Mouse (Mus musculus) limb, embryonic 11.5 days (tissue): ENCODE results near the gene Hexim1. TPM values are rescaled to one million over a fixed set of nuclear protein-coding genes. Genes with fewer than 3 reads are reported as not detected.

ENCODE experiments used
- ATAC-seq: fragments of 200-750 bp; cut with Nextera tagmentation; 2 replicates; pipeline ENCODE4 v1.8.0; 2017; ENCODE audit warnings: low read depth; ENCODE audit not compliant: insufficient number of reproducible peaks, low FRiP score, low TSS enrichment
- DNase-seq: peaks from one replicate; pipeline ENCODE4 v3.0.0-alpha.2; 2015; ENCODE audit warnings: low spot score
- H3K27ac ChIP-seq: fragments of 300-500 bp; sonication (generic); replicated peaks from 2 replicates; pipeline ENCODE4 v1.5.1; 2014; ENCODE audit warnings: low read depth, mild to moderate bottlenecking, low read length
- H3K27me3 ChIP-seq: fragments of 300-500 bp; sonication (generic); 2 replicates; pipeline ENCODE4 v1.6.1; 2014; ENCODE audit warnings: mild to moderate bottlenecking, low read length, mixed read lengths; ENCODE audit not compliant: control insufficient read depth, insufficient read depth
- H3K36me3 ChIP-seq: fragments of 300-500 bp; sonication (generic); 2 replicates; pipeline ENCODE4 v1.6.1; 2014; ENCODE audit warnings: mild to moderate bottlenecking, low read length, moderate library complexity, mixed read lengths; ENCODE audit not compliant: control insufficient read depth, insufficient read depth
- H3K4me1 ChIP-seq: fragments of 300-500 bp; sonication (generic); 2 replicates; pipeline ENCODE4 v1.6.1; 2014; ENCODE audit warnings: low read length, mixed read lengths; ENCODE audit not compliant: control insufficient read depth, insufficient read depth
- H3K4me2 ChIP-seq: fragments of 300-500 bp; sonication (generic); 2 replicates; pipeline ENCODE4 v1.6.1; 2014; ENCODE audit warnings: low read depth, mild to moderate bottlenecking, moderate library complexity; ENCODE audit not compliant: severe bottlenecking
- H3K4me3 ChIP-seq: fragments of 300-500 bp; sonication (generic); 2 replicates; pipeline ENCODE4 v1.5.1; 2014; ENCODE audit warnings: low read depth, low read length
- H3K9ac ChIP-seq: fragments of 300-500 bp; sonication (generic); 2 replicates; pipeline ENCODE4 v1.6.1; 2014; ENCODE audit warnings: mild to moderate bottlenecking, low read length
- H3K9me3 ChIP-seq: fragments of 300-500 bp; sonication (generic); 2 replicates; pipeline ENCODE4 v1.6.1; 2016; ENCODE audit warnings: low read length; ENCODE audit not compliant: control insufficient read depth
- WGBS: fragments of 180-500 bp; shearing (Covaris S2); extraction: QIAGEN DNeasy Blood & Tissue Kit; methylation state at CpG from one replicate; pipeline ENCODE4 v1.1.7; 2014; 5-methylcytosine and 5-hydroxymethylcytosine counted together
- polyA plus RNA-seq: library from polyadenylated mRNA; unstranded; fragments of >200 nt; fragmentation: Nextera tagmentation; extraction: Ambion mirVana; gene quantifications from 2 replicates; pipeline ENCODE4 v1.2.1, GENCODE M21; 2014

Hexim1 gene
- 5.2 and 5.6 TPM in 2 replicates for polyA plus RNA-seq

GRCm38 (mm10) chr11:103116008-103116818 lies at the start of gene Hexim1:
Hexim1 (plus strand) TSS chr11:103116231.
- Histone ChIP-seq H3K9ac (peak within 1 kb of the TSS; percentile 92), H3K27ac (peak within 1 kb of the TSS; percentile 75), H3K36me3 (no peaks in the 10 kb centered on the region), H3K4me1 (peaks cover 20% of the 10 kb centered on the region), H3K4me3 (peak within 1 kb of the TSS; percentile 65), H3K27me3 (peaks cover 4% of the 10 kb centered on the region; the same call in 1 of the 2 replicates), H3K4me2 (peak within 1 kb of the TSS; percentile 79), H3K9me3 (no peaks in the 10 kb centered on the region)
- WGBS, result under 1% methylated on average over 53 of the region's 53 CpGs
- peak; percentile 91 for ATAC-seq
- DNase-seq, result peak; percentile 100

DNA sequence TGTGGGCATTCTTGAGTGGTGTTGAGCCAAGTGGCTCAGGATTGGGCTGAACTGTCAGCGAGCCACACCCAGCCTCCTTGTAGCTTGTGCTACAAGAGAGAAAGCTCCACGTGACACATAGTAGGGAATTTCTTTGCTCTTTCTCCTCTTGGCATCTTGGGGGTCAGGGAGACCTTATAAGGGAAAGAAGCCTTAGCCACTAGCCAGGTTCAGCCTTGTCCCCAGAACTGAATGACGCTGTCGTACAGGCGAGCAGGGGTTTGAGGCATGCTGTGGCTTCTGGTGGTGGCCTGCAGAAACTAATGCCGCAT lies 49.0 kb upstream of the Hexim1 start:
- no peaks in the 10 kb centered on the region for H3K9me3 ChIP-seq
- 93% methylated on average over 6 of the region's 6 CpGs for WGBS
- H3K4me2 ChIP-seq, result no peak overlapping the region
- ATAC-seq (no peak), DNase-seq (no peak)
- no peaks in the 10 kb centered on the region for H3K4me1 ChIP-seq
- no peak overlapping the region for H3K9ac ChIP-seq
- peaks cover 34% of the 10 kb centered on the region for H3K36me3 ChIP-seq
- H3K27ac ChIP-seq, result no peak overlapping the region
- H3K4me3 ChIP-seq, result no peak overlapping the region
- no peaks in the 10 kb centered on the region for H3K27me3 ChIP-seq

DNA sequence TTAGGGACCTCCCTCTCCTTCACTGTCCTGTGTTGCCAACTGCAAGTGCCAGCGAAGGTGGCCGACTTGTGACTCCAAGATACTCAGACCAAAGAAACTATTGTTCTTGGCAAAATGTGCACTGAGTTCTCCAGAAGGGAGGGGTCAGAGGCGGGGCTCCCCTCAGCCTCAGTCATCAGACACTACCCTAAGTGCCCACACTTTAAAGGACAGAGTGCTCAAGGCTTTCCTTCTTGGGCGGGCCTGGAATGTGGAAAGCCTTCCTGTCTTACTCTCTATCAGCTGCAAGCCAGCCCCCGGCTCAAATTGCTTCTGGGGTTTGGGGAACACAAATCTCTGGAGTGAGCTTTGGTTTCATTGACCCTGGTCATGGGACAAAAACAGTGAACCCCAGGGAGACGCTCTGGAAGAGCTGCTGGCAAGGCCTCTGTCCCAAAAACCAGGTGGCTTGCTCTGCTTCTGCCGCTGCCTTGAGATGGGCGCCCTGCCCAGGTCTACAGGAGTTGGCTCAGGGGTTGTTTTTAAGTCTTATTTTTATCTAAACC lies 48.5 kb upstream of the Hexim1 start:
- ATAC-seq (no peak), DNase-seq (no peak)
- no peaks in the 10 kb centered on the region for H3K27me3 ChIP-seq
- no peak overlapping the region for H3K4me2 ChIP-seq
- H3K4me1 ChIP-seq, result no peaks in the 10 kb centered on the region
- no peak overlapping the region for H3K27ac ChIP-seq
- no peak overlapping the region for H3K9ac ChIP-seq
- H3K4me3 ChIP-seq, result no peak overlapping the region
- H3K36me3 ChIP-seq, result peaks cover 34% of the 10 kb centered on the region
- no peaks in the 10 kb centered on the region for H3K9me3 ChIP-seq
- WGBS, result 85% methylated on average over 8 of the region's 8 CpGs

DNA sequence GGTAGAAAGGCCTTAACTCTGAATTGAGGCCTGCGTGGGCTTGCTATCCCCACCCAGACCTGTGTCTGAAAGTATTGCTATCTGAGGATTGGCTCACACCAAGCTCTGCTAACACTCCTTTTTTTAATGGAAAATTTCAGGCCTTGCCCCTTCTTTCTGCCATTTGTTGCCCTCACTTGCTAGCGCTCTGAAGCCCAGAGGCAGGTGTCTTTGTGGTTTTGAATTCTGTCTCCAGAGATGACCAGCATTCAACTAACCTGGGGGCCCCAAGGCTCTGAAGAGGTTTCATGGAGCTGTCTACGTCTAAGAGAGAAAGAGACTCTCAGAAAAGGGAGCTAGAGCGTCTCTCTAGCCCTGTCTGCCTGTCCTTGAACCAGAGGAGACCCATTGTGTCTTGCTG lies 47.8 kb upstream of the Hexim1 start:
- peaks cover 32% of the 10 kb centered on the region for H3K36me3 ChIP-seq

DNA sequence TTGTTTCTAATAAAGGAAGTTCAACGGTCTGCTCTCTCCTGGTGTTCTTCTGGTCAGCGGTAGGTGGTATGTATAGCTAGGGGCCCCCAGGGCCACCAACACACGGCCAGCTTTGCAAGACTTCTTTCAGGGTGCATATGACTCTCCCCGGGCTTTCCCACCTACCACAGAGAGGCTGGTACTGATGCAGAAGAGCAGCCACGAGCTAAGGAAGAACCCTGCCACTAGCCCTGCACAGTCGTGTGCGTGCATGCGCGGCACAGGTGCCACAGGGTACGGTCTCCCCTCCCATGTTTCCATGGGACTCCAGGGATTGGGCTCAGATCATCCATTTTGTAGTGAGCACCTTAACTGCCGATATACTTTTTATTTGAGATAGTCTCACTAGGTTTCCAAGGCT lies 47.1 kb upstream of the Hexim1 start:
- WGBS, result 94% methylated on average over 11 of the region's 11 CpGs
- Histone ChIP-seq H3K4me1 (no peaks in the 10 kb centered on the region), H3K27ac (no peak overlapping the region), H3K27me3 (no peaks in the 10 kb centered on the region), H3K4me2 (no peak overlapping the region), H3K4me3 (no peak overlapping the region), H3K36me3 (peaks cover 30% of the 10 kb centered on the region), H3K9me3 (no peaks in the 10 kb centered on the region), H3K9ac (no peak overlapping the region)
- DNase-seq (no peak), ATAC-seq (no peak)

More for the DNA sequence above, 47.8 kb upstream of the Hexim1 start:
- no peak overlapping the region for H3K9ac ChIP-seq
- H3K9me3 ChIP-seq, result no peaks in the 10 kb centered on the region
- ATAC-seq (no peak), DNase-seq (no peak)
- no peak overlapping the region for H3K27ac ChIP-seq
- no peaks in the 10 kb centered on the region for H3K27me3 ChIP-seq
- whole genome bisulfite sequencing, result 91% methylated on average over 4 of the region's 4 CpGs
- no peaks in the 10 kb centered on the region for H3K4me1 ChIP-seq
- H3K4me2 ChIP-seq, result no peak overlapping the region
- H3K4me3 ChIP-seq, result no peak overlapping the region

GRCm38 (mm10) chr11:103069731-103070130 lies 46.3 kb upstream of the Hexim1 start:
- no peak for ATAC-seq
- Histone ChIP-seq H3K4me1 (no peaks in the 10 kb centered on the region), H3K27me3 (no peaks in the 10 kb centered on the region), H3K4me3 (no peak overlapping the region), H3K4me2 (no peak overlapping the region), H3K9me3 (no peaks in the 10 kb centered on the region), H3K9ac (no peak overlapping the region), H3K27ac (no peak overlapping the region), H3K36me3 (peaks cover 21% of the 10 kb centered on the region; the same call in 1 of the 2 replicates)
- no peak for DNase-seq
- 93% methylated on average over 2 of the region's 2 CpGs for WGBS

DNA sequence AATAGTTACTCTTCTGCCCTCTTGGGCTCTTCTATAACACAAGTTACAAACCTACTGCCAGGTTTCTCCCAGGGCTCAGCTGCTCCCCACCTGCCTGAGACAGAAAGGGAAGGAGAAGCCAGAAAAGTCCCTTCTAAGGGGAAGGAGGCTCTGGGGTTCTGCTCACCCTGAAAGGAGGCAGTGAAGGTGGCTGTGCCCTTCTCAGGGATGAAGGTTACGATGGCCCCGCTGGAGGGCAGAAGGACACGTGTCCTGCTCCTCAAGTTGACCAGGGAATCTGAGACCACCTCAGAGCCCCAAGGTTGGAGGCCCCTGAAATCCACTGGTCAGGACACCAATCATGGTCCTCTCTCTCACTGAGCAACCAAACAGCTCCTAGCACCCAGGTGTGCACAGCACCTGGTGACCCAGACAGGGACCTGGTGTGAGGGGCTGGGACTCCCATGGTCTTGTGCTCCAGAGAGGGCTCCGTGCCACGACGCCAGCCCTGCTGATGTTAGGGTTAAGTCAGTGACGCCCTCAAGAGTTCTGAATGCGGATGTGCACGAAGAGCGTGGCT lies 45.6 kb upstream of the Hexim1 start:
- Histone ChIP-seq H3K4me2 (no peak overlapping the region), H3K9ac (no peak overlapping the region), H3K4me1 (no peaks in the 10 kb centered on the region), H3K27ac (no peak overlapping the region), H3K27me3 (no peaks in the 10 kb centered on the region), H3K36me3 (peaks cover 19% of the 10 kb centered on the region; the same call in 1 of the 2 replicates), H3K9me3 (no peaks in the 10 kb centered on the region), H3K4me3 (no peak overlapping the region)
- DNase-seq, result no peak
- WGBS, result 93% methylated on average over 10 of the region's 10 CpGs
- ATAC-seq, result no peak

- H3K4me3 ChIP-seq, result no peak overlapping the region
- no peaks in the 10 kb centered on the region for H3K4me1 ChIP-seq
- H3K36me3 ChIP-seq, result no peaks in the 10 kb centered on the region
- no peaks in the 10 kb centered on the region for H3K9me3 ChIP-seq
- H3K27me3 ChIP-seq, result no peaks in the 10 kb centered on the region
- no peak for DNase-seq
- H3K27ac ChIP-seq, result no peak overlapping the region
- 87% methylated on average over 7 of the region's 7 CpGs for WGBS
- H3K9ac ChIP-seq, result no peak overlapping the region
- no peak overlapping the region for H3K4me2 ChIP-seq
- no peak for ATAC-seq
Observed at GRCm38 (mm10) chr11:103073671-103074070, 42.4 kb upstream of the Hexim1 start.
